Mouse (Mus musculus) myocyte (in vitro differentiated cells): ENCODE results near the gene Fip1l1. TPM values are rescaled to one million over a fixed set of nuclear protein-coding genes. Genes with fewer than 3 reads are reported as not detected.

Experiments
- H3K27me3 ChIP-seq: one replicate; pipeline ENCODE4 v1.6.1; 2011; ENCODE audit not compliant: control insufficient read depth, insufficient read depth, insufficient read length
- H3K36me3 ChIP-seq: one replicate; pipeline ENCODE4 v1.6.1; 2011; ENCODE audit not compliant: control insufficient read depth, insufficient read depth
- H3K4me2 ChIP-seq: one replicate; pipeline ENCODE4 v1.6.1; 2011; ENCODE audit warnings: low read depth, control low read depth
- H3K4me3 ChIP-seq: one replicate; pipeline ENCODE4 v1.5.1; 2011; ENCODE audit warnings: mild to moderate bottlenecking, control low read depth, moderate library complexity
- H3K79me2 ChIP-seq: one replicate; pipeline ENCODE4 v1.6.1; 2011; ENCODE audit not compliant: control insufficient read depth, insufficient read depth
- H3ac ChIP-seq: one replicate; pipeline ENCODE4 v1.6.1; 2011; ENCODE audit not compliant: control insufficient read depth, insufficient read length
- CEBPB ChIP-seq: IDR thresholded peaks from 2 replicates; pipeline ENCODE4 v1.6.1; 2011; ENCODE audit warnings: mild to moderate bottlenecking, moderate library complexity; ENCODE audit not compliant: poor library complexity, insufficient read depth, severe bottlenecking
- E2F4 ChIP-seq: IDR thresholded peaks from one replicate; pipeline ENCODE4 v1.6.1; 2011; ENCODE audit warnings: mild to moderate bottlenecking, control low read depth, moderate library complexity; ENCODE audit not compliant: insufficient read depth
- MAX ChIP-seq: IDR thresholded peaks from one replicate; pipeline ENCODE4 v1.6.1; 2011; ENCODE audit warnings: low read depth, mild to moderate bottlenecking, control low read depth
- MYOD1 ChIP-seq, 3 experiments: IDR thresholded peaks; one replicate each; pipeline ENCODE4 v1.6.1; 2011; ENCODE audit warnings: control low read depth in 2 of 3, low read depth in 2 of 3, mild to moderate bottlenecking in 2 of 3, moderate library complexity in 1 of 3; ENCODE audit not compliant: insufficient read length in 2 of 3, control insufficient read depth in 1 of 3
- MYOG ChIP-seq, 3 experiments: IDR thresholded peaks; one replicate each; pipeline ENCODE4 v1.6.1; 2011; ENCODE audit warnings: control low read depth in 2 of 3, low read depth in 2 of 3, mild to moderate bottlenecking in 2 of 3; ENCODE audit not compliant: insufficient read length in 2 of 3, control insufficient read depth in 1 of 3, insufficient read depth in 1 of 3
- POLR2A ChIP-seq: IDR thresholded peaks from one replicate; pipeline ENCODE4 v1.6.1; 2011; ENCODE audit warnings: low read depth, mild to moderate bottlenecking, control low read depth, moderate library complexity; ENCODE audit not compliant: insufficient read length
- POLR2AphosphoS2 ChIP-seq: IDR thresholded peaks from one replicate; pipeline ENCODE4 v1.6.1; 2011; ENCODE audit warnings: low read depth, control low read depth; ENCODE audit not compliant: insufficient read length
- REST ChIP-seq: IDR thresholded peaks from one replicate; pipeline ENCODE4 v1.6.1; 2011; ENCODE audit warnings: mild to moderate bottlenecking, control low read depth, moderate library complexity; ENCODE audit not compliant: insufficient read depth, insufficient read length
- SRF ChIP-seq: IDR thresholded peaks from one replicate; pipeline ENCODE4 v1.6.1; 2011; ENCODE audit warnings: low read depth; ENCODE audit not compliant: control insufficient read depth, insufficient read length
- TCF12 ChIP-seq: IDR thresholded peaks from one replicate; pipeline ENCODE4 v1.6.1; 2011; ENCODE audit warnings: mild to moderate bottlenecking, control low read depth; ENCODE audit not compliant: poor library complexity, insufficient read depth, severe bottlenecking
- TCF3 ChIP-seq: IDR thresholded peaks from one replicate; pipeline ENCODE4 v1.6.1; 2011; ENCODE audit warnings: low read depth, control low read depth; ENCODE audit not compliant: insufficient read length
- USF1 ChIP-seq: IDR thresholded peaks from one replicate; pipeline ENCODE4 v1.6.1; 2011; ENCODE audit warnings: low read depth, mild to moderate bottlenecking, control low read depth, moderate library complexity
- polyA plus RNA-seq: library from polyadenylated mRNA; unstranded; fragments of >200 nt; fragmentation: generic; extraction: Trizol; gene quantifications from one replicate; pipeline ENCODE4 v1.2.1, GENCODE M21; 2012; ENCODE audit warnings: missing spikeins

The Fip1l1 gene
- polyA plus RNA-seq, 1 experiment, result 35.9 TPM

- H3K4me3 ChIP-seq, result no peak overlapping the region
- H3K36me3 ChIP-seq, result peaks cover 30% of the 10 kb centered on the region
These were observed 53.9 kb downstream of the Fip1l1 start for GRCm38 (mm10) chr5:74589133-74589532.

GRCm38 (mm10) chr5:74591413-74591812, 56.2 kb downstream of the Fip1l1 start:
- peaks cover 36% of the 10 kb centered on the region for H3K36me3 ChIP-seq
- H3K27me3 ChIP-seq, result no peaks in the 10 kb centered on the region
- TF ChIP-seq CEBPB (no peak), MYOG (IDR thresholded peaks at IDR 0.05; ENCODE audit: control insufficient read depth in 1 of 3, insufficient read depth in 1 of 3, insufficient read length in 2 of 3, low read depth in 2 of 3) (no peak), POLR2A (no peak), E2F4 (no peak), TCF3 (no peak), MAX (no peak), TCF12 (no peak), MYOD1 (IDR thresholded peaks at IDR 0.05; ENCODE audit: control insufficient read depth in 1 of 3, insufficient read length in 2 of 3, low read depth in 2 of 3) (no peak), SRF (no peak), USF1 (no peak), POLR2AphosphoS2 (no peak), REST (no peak)
- no peaks in the 10 kb centered on the region for H3K79me2 ChIP-seq
- H3K4me2 ChIP-seq, result no peak overlapping the region
- no peak overlapping the region for H3ac ChIP-seq
- H3K4me3 ChIP-seq, result no peak overlapping the region

More at GRCm38 (mm10) chr5:74589133-74589532, 53.9 kb downstream of the Fip1l1 start:
- TF ChIP-seq REST (no peak), CEBPB (no peak), MYOG (IDR thresholded peaks at IDR 0.05; ENCODE audit: control insufficient read depth in 1 of 3, insufficient read depth in 1 of 3, insufficient read length in 2 of 3, low read depth in 2 of 3) (no peak), MYOD1 (IDR thresholded peaks at IDR 0.05; ENCODE audit: control insufficient read depth in 1 of 3, insufficient read length in 2 of 3, low read depth in 2 of 3) (no peak), POLR2A (no peak), SRF (no peak), MAX (no peak), TCF3 (no peak), USF1 (no peak)
- no peaks in the 10 kb centered on the region for H3K79me2 ChIP-seq
- H3ac ChIP-seq, result no peak overlapping the region
- H3K27me3 ChIP-seq, result no peaks in the 10 kb centered on the region
- H3K4me2 ChIP-seq, result no peak overlapping the region

- TF ChIP-seq POLR2A, result no peak
- no peak for TF ChIP-seq MYOD1 (IDR thresholded peaks at IDR 0.05; ENCODE audit: control insufficient read depth in 1 of 3, insufficient read length in 2 of 3, low read depth in 2 of 3)
- TF ChIP-seq TCF12, result no peak
- no peak for TF ChIP-seq POLR2AphosphoS2
- no peak for TF ChIP-seq MAX
- no peak for TF ChIP-seq E2F4
- no peak for TF ChIP-seq CEBPB
These were observed 57.9 kb downstream of the Fip1l1 start for GRCm38 (mm10) chr5:74593147-74593546.

GRCm38 (mm10) chr5:74600010-74600409, 64.8 kb downstream of the Fip1l1 start:
- Histone ChIP-seq H3K27me3 (no peaks in the 10 kb centered on the region), H3ac (no peak overlapping the region), H3K4me3 (no peak overlapping the region), H3K79me2 (no peaks in the 10 kb centered on the region), H3K36me3 (peaks cover 9% of the 10 kb centered on the region), H3K4me2 (no peak overlapping the region)
- TF ChIP-seq REST (no peak), MYOD1 (IDR thresholded peaks at IDR 0.05; ENCODE audit: control insufficient read depth in 1 of 3, insufficient read length in 2 of 3, low read depth in 2 of 3) (no peak), USF1 (no peak), POLR2A (no peak), TCF12 (no peak), CEBPB (no peak), SRF (no peak), POLR2AphosphoS2 (no peak), TCF3 (no peak), MAX (no peak)

More at GRCm38 (mm10) chr5:74593147-74593546, 57.9 kb downstream of the Fip1l1 start:
- peaks cover 34% of the 10 kb centered on the region for H3K36me3 ChIP-seq
- H3K27me3 ChIP-seq, result no peaks in the 10 kb centered on the region
- no peak overlapping the region for H3ac ChIP-seq
- no peak overlapping the region for H3K4me2 ChIP-seq
- no peaks in the 10 kb centered on the region for H3K79me2 ChIP-seq
- no peak overlapping the region for H3K4me3 ChIP-seq

GRCm38 (mm10) chr5:74601171-74601570, 65.9 kb downstream of the Fip1l1 start:
- Histone ChIP-seq H3ac (no peak overlapping the region), H3K79me2 (no peaks in the 10 kb centered on the region), H3K4me2 (no peak overlapping the region), H3K27me3 (no peaks in the 10 kb centered on the region), H3K36me3 (peaks cover 6% of the 10 kb centered on the region), H3K4me3 (no peak overlapping the region)
- TF ChIP-seq MAX (no peak), POLR2A (no peak), CEBPB (no peak), USF1 (no peak), TCF3 (no peak), E2F4 (no peak), SRF (no peak), MYOD1 (IDR thresholded peaks at IDR 0.05; ENCODE audit: control insufficient read depth in 1 of 3, insufficient read length in 2 of 3, low read depth in 2 of 3) (no peak), REST (no peak), TCF12 (no peak), MYOG (IDR thresholded peaks at IDR 0.05; ENCODE audit: control insufficient read depth in 1 of 3, insufficient read depth in 1 of 3, insufficient read length in 2 of 3, low read depth in 2 of 3) (no peak), POLR2AphosphoS2 (no peak)
